Mouse (Mus musculus) stomach, postnatal 0 days (tissue): ENCODE data around the gene Gm45140.

Experiments used
- CTCF ChIP-seq: IDR thresholded peaks from 2 replicates; pipeline ENCODE4 v1.5.1; 2016; ENCODE audit warnings: antibody characterized with exemption, low read depth, mild to moderate bottlenecking, moderate library complexity
- EP300 ChIP-seq: optimal IDR thresholded peaks from 2 replicates; pipeline ENCODE3; 2016; ENCODE audit warnings: antibody characterized with exemption

- TF ChIP-seq CTCF, result no peak
- no peak for TF ChIP-seq EP300
These were observed 30.7 kb downstream of the Gm45140 start for GRCm38 (mm10) chr6:87804886-87805285.
